Mouse (Mus musculus): ENCODE measurements around the gene Pdzd8. TPM values are rescaled to one million over a fixed set of nuclear protein-coding genes. Genes with fewer than 3 reads are reported as not detected.
A peak's percentile ranks its signal among the peaks of the same experiment; 100 is the strongest.

Pdzd8 gene
- 3.1 and 3.3 TPM in 2 replicates for polyA plus RNA-seq (2015; fragmentation: Nextera tagmentation; extraction: Ambion mirVana)

DNA sequence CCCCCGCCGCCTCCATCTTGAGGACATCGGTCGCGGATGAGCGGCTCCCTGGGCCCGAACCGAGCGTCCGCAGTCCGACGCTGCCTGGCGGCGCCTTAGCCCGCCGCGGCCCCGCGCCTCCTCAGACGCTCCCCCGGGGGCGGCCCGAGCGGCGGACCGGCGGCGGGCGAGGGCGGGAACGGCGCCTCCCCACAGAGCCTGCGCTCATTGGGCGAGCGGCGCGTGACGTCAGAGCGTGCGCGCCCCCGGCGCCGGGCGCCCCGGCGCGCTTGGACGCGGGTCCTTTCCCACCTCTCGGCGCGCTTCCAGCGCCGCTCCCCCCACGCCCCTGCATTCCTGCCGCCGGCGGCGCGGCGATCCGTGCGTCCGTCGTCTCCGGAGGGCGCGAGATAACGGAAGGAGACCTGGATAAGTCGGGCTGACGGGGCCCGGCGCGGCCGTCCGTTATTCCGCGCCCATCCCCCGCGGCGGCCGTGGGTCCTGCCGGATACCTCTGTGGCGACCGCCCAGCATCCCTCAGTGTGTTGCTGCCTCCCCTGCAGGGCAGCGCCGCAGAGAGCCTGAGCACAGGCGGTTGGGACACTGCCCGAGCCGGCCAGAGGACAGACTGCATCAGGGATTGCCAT, at the start of gene Pdzd8:
TSS of gene Pdzd8 (minus strand) at position 123 of the 626 bp plus-strand sequence.
- Histone ChIP-seq H3K4me3 (ENCODE audit: low read depth, low read length) (peak within 1 kb of the TSS; percentile 99), H3K4me1 (ENCODE audit: control insufficient read depth, low read depth, low read length) (peaks cover 17% of the 10 kb centered on the region), H3K27me3 (ENCODE audit: control insufficient read depth, insufficient read depth, low read depth, low read length) (no peaks in the 10 kb centered on the region), H3K9ac (ENCODE audit: low read depth, low read length) (peak within 1 kb of the TSS; percentile 98), H3K36me3 (ENCODE audit: control insufficient read depth, insufficient read depth) (no peaks in the 10 kb centered on the region), H3K9me3 (replicated peaks; ENCODE audit: control insufficient read depth, low read length) (no peaks in the 10 kb centered on the region; the same call in 1 of the 2 replicates), H3K4me2 (ENCODE audit: low read depth, low read length) (peak within 1 kb of the TSS; percentile 88), H3K27ac (ENCODE audit: low read length) (peak within 1 kb of the TSS; percentile 94)
- ATAC-seq (ENCODE audit: low read depth): peak; percentile 95
- under 1% methylated on average over 88 of the region's 91 CpGs for WGBS (ENCODE audit: insufficient replicate concordance)

DNA sequence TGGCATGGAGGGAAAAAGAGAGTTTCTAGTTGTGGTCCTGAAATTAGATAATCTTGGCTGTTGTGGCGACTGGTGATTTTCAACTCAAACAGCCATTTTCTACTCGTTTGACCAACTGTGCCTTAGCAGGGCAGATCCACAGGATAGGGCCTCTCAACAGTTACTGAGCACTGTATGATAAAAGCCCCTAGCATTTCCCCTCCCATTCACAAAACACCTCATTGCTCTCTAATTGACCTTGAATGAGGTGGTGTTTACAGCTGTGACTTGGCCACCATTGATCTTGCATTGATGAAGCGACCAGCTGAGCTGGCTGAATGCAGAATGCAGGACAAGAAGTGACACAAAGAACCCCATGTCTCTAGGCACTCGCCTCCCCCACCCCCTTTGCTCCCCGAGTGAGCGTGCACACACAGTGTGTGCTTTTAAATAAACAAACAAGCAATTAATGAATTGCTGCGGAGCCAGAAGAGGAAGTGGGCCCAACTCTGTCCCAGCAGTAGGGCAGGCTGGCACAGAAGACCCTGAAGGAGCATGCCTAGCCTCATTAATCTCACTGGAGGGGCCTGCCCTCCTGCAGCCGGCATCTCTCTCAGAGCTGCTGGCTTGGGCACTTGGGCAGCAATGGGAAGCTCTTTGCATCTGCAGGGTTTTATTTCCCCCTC, 48.3 kb upstream of the Pdzd8 start:
- peaks cover 2% of the 10 kb centered on the region for H3K4me1 ChIP-seq (ENCODE audit: control insufficient read depth, low read depth, low read length)
- H3K27ac ChIP-seq (ENCODE audit: low read length): no peak overlapping the region
- H3K4me2 ChIP-seq (ENCODE audit: low read depth, low read length): no peak overlapping the region
- no peak for ATAC-seq (ENCODE audit: low read depth)
- H3K9ac ChIP-seq (ENCODE audit: low read depth, low read length): no peak overlapping the region
- H3K27me3 ChIP-seq (ENCODE audit: control insufficient read depth, insufficient read depth, low read depth, low read length): peaks cover 8% of the 10 kb centered on the region
- H3K36me3 ChIP-seq (ENCODE audit: control insufficient read depth, insufficient read depth): no peaks in the 10 kb centered on the region
- H3K4me3 ChIP-seq (ENCODE audit: low read depth, low read length): no peak overlapping the region
- H3K9me3 ChIP-seq (replicated peaks; ENCODE audit: control insufficient read depth, low read length): no peaks in the 10 kb centered on the region
- WGBS (ENCODE audit: insufficient replicate concordance): 29% methylated on average over 8 of the region's 8 CpGs

DNA sequence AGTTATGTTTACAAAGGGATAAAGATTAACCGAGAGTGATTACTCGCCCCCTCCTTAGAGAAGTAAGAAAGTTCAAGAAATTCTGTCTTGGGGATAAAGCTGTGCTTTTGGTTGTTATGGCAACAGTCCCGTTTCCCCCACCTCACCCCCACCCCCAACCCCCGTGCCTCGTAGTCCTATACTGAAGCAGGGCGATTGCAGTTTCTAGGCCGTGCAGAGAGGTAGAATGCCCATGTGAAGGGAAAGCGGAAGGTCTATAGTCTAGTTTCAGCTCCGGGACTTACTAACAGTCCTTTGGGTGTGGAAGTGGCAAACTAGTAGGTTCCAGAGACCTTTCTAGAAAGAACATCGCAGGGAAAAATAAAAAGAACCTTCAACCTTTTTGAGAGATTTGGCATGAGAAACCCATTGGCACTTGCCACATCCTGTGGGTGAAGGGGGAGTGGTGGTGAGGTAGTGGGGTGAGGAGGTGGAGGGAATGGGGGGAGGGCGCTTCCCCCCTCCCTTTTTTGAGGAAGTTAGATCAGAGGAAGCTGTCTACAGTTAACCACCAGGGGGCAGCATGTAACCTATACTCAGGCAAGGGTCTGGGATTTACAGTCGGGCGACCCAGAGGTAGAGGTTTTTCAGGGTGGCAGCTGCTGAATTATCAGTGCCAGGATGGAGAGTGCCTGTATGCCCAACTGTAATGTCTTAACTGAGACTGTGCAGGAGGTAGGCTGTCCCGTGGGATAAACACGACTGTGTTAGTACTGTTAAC, 43.4 kb upstream of the Pdzd8 start:
- 14% methylated on average over 15 of the region's 15 CpGs for WGBS (ENCODE audit: insufficient replicate concordance)
- Histone ChIP-seq H3K4me3 (ENCODE audit: low read depth, low read length) (no peak overlapping the region), H3K9ac (ENCODE audit: low read depth, low read length) (no peak overlapping the region), H3K36me3 (ENCODE audit: control insufficient read depth, insufficient read depth) (no peaks in the 10 kb centered on the region), H3K27me3 (ENCODE audit: control insufficient read depth, insufficient read depth, low read depth, low read length) (peaks cover 6% of the 10 kb centered on the region), H3K27ac (ENCODE audit: low read length) (no peak overlapping the region), H3K9me3 (replicated peaks; ENCODE audit: control insufficient read depth, low read length) (no peaks in the 10 kb centered on the region), H3K4me1 (ENCODE audit: control insufficient read depth, low read depth, low read length) (peaks cover 17% of the 10 kb centered on the region), H3K4me2 (ENCODE audit: low read depth, low read length) (peak overlapping the region; percentile 33; the same call in 1 of the 2 replicates)
- no peak for ATAC-seq (ENCODE audit: low read depth)

DNA sequence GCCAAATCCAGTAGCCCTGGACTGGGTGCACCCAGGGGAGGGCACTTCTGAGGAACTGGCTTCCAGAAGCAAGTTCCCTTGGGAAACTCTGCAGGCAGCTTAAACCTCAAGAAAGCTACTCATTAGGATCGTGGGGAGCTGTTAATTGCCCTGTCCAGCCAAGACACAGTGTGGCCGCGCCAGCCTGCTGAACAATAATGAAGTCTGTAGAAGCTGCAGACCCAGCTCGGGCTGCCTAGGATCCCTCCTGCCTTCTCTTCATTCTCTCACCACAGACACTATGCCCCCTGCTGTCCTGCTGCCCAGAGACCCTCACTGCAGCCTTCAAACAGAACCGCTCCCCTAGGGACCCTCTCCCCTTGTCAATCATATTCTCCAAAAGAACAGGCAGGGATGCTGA, 42.8 kb upstream of the Pdzd8 start:
- H3K9me3 ChIP-seq (replicated peaks; ENCODE audit: control insufficient read depth, low read length): no peaks in the 10 kb centered on the region
- H3K4me1 ChIP-seq (ENCODE audit: control insufficient read depth, low read depth, low read length): peaks cover 17% of the 10 kb centered on the region
- 42% methylated on average over 5 of the region's 5 CpGs for WGBS (ENCODE audit: insufficient replicate concordance)
- H3K27me3 ChIP-seq (ENCODE audit: control insufficient read depth, insufficient read depth, low read depth, low read length): peaks cover 6% of the 10 kb centered on the region
- H3K27ac ChIP-seq (ENCODE audit: low read length): no peak overlapping the region
- no peak overlapping the region for H3K9ac ChIP-seq (ENCODE audit: low read depth, low read length)
- no peak overlapping the region for H3K4me3 ChIP-seq (ENCODE audit: low read depth, low read length)
- ATAC-seq (ENCODE audit: low read depth): no peak
- H3K36me3 ChIP-seq (ENCODE audit: control insufficient read depth, insufficient read depth): no peaks in the 10 kb centered on the region
- H3K4me2 ChIP-seq (ENCODE audit: low read depth, low read length): no peak overlapping the region

DNA sequence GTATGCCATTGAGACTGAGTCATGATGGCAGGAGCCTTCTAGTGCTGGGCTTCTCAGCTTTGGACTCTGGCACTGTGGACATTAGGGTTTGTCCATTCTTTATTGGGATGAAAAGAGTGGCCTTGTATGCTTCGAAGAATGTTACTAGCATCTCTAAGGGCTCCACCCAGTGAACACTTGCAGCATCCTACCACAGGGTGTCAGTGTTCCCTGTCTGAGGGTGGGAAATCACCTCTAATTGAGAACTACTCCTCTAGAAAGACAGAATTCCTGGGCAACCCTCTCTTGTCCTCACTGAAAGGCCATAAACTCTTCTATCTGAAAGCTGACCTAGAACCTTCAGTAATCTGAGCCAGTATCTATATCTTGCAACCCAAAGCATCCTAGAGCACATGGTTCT, 41.6 kb upstream of the Pdzd8 start:
- Histone ChIP-seq H3K9me3 (replicated peaks; ENCODE audit: control insufficient read depth, low read length) (no peaks in the 10 kb centered on the region), H3K27me3 (ENCODE audit: control insufficient read depth, insufficient read depth, low read depth, low read length) (peaks cover 6% of the 10 kb centered on the region), H3K4me3 (ENCODE audit: low read depth, low read length) (no peak overlapping the region), H3K27ac (ENCODE audit: low read length) (no peak overlapping the region), H3K4me1 (ENCODE audit: control insufficient read depth, low read depth, low read length) (peaks cover 17% of the 10 kb centered on the region), H3K36me3 (ENCODE audit: control insufficient read depth, insufficient read depth) (no peaks in the 10 kb centered on the region), H3K9ac (ENCODE audit: low read depth, low read length) (no peak overlapping the region), H3K4me2 (ENCODE audit: low read depth, low read length) (no peak overlapping the region)
- WGBS (ENCODE audit: insufficient replicate concordance): 53% methylated on average over 1 of the region's 1 CpGs
- no peak for ATAC-seq (ENCODE audit: low read depth)

DNA sequence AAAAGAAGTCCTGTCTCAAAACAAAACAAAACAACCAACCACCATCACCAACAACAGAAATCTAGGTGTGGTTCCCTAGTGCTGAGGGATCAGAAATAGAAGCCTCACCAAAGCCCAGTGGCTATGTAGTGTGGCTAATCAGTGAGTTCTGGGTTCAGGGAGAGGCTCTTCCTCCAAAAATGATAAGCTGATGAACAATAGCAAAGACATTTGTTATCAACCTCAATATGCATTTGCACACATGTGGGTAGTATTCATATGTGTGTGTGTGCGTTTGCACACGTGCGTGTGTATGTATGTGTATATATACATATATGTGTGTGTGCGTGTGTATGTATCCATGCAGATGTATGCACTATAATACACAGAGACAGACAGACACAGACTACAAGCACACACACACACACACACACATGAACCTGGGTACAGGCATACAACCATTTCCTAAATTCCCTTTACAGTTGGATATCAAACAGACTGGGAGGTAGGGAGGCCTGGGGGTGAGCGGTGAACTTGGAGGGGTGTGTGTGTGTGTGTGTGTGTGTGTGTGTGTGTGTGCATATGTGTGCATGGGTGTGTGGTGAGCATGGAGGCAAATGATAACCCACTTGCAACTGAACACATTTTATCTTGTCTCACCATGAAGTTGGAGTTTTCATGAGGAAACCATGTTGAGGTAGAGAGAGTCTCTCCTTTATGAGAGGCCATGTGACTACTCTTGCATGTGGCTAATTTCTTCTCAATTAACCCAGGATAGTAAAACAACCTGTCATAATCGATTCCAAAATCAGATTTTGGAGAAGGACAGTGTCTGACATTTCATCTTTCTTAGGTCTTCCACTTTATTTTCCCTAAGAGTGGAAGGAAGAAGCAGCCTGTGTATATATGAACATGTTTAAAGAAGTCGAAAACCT, 39.3 kb upstream of the Pdzd8 start:
- peak; percentile 78 for ATAC-seq (ENCODE audit: low read depth)
- H3K4me3 ChIP-seq (ENCODE audit: low read depth, low read length): no peak overlapping the region
- no peaks in the 10 kb centered on the region for H3K9me3 ChIP-seq (replicated peaks; ENCODE audit: control insufficient read depth, low read length)
- H3K4me1 ChIP-seq (ENCODE audit: control insufficient read depth, low read depth, low read length): peaks cover 17% of the 10 kb centered on the region
- no peak overlapping the region for H3K27ac ChIP-seq (ENCODE audit: low read length)
- 62% methylated on average over 7 of the region's 7 CpGs for WGBS (ENCODE audit: insufficient replicate concordance)
- H3K36me3 ChIP-seq (ENCODE audit: control insufficient read depth, insufficient read depth): no peaks in the 10 kb centered on the region
- H3K9ac ChIP-seq (ENCODE audit: low read depth, low read length): no peak overlapping the region
- no peak overlapping the region for H3K4me2 ChIP-seq (ENCODE audit: low read depth, low read length)
- H3K27me3 ChIP-seq (ENCODE audit: control insufficient read depth, insufficient read depth, low read depth, low read length): peaks cover 6% of the 10 kb centered on the region

DNA sequence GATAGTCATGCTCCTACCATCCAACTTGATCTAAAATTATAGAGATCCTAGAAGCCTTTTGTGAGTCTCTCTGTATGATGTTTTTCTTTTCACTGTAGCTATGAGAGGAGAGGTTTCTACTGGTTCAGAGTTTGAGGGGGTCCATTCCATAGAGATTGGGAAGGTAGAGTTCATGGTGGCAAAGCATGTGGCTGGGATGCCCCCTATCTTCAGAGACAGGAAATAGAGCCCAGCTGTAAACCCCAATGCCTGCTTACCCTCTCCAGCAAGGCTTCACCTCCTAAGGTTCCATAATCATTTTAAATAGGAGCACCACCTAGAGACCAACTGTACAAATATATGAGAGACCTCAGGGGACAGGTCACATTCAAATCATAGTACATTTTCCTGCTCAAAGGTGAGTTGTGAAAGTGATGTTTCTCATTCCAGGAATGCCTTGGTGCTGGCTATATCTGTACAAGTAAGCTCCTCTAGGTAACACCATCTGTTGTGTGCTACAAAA, 36.9 kb upstream of the Pdzd8 start:
- H3K9me3 ChIP-seq (replicated peaks; ENCODE audit: control insufficient read depth, low read length): no peaks in the 10 kb centered on the region
- H3K4me3 ChIP-seq (ENCODE audit: low read depth, low read length): no peak overlapping the region
- H3K4me2 ChIP-seq (ENCODE audit: low read depth, low read length): no peak overlapping the region
- peaks cover 5% of the 10 kb centered on the region for H3K27me3 ChIP-seq (ENCODE audit: control insufficient read depth, insufficient read depth, low read depth, low read length)
- H3K9ac ChIP-seq (ENCODE audit: low read depth, low read length): no peak overlapping the region
- no peaks in the 10 kb centered on the region for H3K36me3 ChIP-seq (ENCODE audit: control insufficient read depth, insufficient read depth)
- no peak for ATAC-seq (ENCODE audit: low read depth)
- H3K27ac ChIP-seq (ENCODE audit: low read length): no peak overlapping the region
- H3K4me1 ChIP-seq (ENCODE audit: control insufficient read depth, low read depth, low read length): peaks cover 12% of the 10 kb centered on the region

DNA sequence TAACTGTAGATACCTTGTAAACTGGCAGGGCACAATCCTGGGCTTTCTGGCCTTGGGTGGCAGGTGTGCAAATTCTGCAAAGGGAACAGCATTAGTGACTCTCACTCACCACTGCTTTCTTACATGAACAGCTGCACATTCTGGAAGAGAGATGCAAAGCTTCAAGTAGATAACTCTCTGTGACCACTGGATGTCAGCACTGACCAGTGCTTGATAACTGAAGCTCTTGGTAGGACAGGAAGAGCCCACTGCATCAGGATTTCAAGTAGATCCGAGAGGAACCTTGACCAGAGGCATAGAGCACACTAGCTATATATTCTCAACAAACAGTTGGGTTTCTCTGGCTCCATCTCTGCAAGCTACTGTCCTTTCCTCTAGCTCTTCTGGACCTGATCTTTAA, 34.4 kb upstream of the Pdzd8 start:
- Histone ChIP-seq H3K9me3 (replicated peaks; ENCODE audit: control insufficient read depth, low read length) (no peaks in the 10 kb centered on the region), H3K4me3 (ENCODE audit: low read depth, low read length) (no peak overlapping the region), H3K27ac (ENCODE audit: low read length) (no peak overlapping the region), H3K4me1 (ENCODE audit: control insufficient read depth, low read depth, low read length) (peaks cover 6% of the 10 kb centered on the region), H3K9ac (ENCODE audit: low read depth, low read length) (no peak overlapping the region), H3K36me3 (ENCODE audit: control insufficient read depth, insufficient read depth) (no peaks in the 10 kb centered on the region), H3K4me2 (ENCODE audit: low read depth, low read length) (no peak overlapping the region), H3K27me3 (ENCODE audit: control insufficient read depth, insufficient read depth, low read depth, low read length) (peaks cover 3% of the 10 kb centered on the region)
- 23% methylated on average over 1 of the region's 1 CpGs for WGBS (ENCODE audit: insufficient replicate concordance)
- no peak for ATAC-seq (ENCODE audit: low read depth)
